Mouse (Mus musculus): Measurements from ENCODE around the gene Ikbip. TPM values are rescaled to one million over a fixed set of nuclear protein-coding genes. Genes with fewer than 3 reads are reported as not detected.

Gene Ikbip
- polyA plus RNA-seq, 1 experiment from 2014 or later = 17.7 TPM

DNA sequence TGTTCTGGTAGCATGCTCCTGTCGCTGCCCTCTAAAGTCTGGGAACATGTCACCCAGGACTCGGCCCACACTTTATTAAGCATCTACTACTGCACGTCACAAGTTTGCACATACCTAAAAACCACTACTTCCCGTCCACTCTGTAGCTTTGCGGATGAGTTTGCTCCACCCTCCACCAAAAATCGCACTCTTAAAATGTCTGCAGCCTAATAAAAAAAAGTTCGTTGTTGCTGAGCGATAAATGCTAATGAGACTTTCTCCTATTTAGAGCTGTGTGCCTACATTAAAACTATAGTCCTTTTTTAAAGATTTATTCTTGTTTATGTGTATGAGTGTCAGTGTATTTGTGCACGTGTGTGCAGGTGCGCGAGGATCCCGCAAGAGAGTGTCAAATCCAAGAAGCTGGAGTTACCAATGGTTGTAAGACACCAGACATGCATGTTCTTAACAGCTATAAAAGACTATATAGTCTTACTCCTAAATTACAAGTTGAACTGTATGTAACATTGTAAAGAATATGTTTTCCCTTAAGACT is 720 bp downstream of the Ikbip start:
- 47% methylated on average over 12 of the region's 12 CpGs for whole genome bisulfite sequencing
- peak overlapping the region; percentile 57 for H3K9ac ChIP-seq
- H3K36me3 ChIP-seq (replicated peaks) = no peaks in the 10 kb centered on the region
- peak overlapping the region; percentile 77 for H3K4me2 ChIP-seq
- peak overlapping the region; percentile 97 for H3K4me3 ChIP-seq
- no peaks in the 10 kb centered on the region for H3K9me3 ChIP-seq
- no peaks in the 10 kb centered on the region for H3K27me3 ChIP-seq (replicated peaks)
- H3K4me1 ChIP-seq = peaks cover 16% of the 10 kb centered on the region
- ATAC-seq (replicated peaks) = no peak
- H3K27ac ChIP-seq = peak overlapping the region; percentile 91

DNA sequence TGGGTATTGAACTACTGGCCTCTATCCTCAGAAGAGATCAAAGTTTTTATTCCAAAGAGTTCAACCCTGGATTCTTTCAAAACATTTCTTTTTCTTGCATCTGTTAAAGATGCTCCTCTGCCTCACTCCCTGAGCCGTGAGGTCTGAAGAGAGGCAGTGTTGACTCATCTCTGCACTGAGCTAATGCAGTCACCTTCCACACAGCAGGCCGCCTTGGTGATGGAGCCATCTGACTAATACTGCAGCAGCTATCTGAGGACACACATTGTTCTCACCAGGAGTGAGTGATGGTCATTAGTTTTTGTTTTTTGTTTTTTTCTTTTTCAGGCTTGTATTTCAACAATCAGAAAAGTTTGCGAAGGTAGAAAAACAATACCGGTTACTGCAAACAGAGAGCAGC is 10.1 kb downstream of the Ikbip start:
- Histone ChIP-seq H3K4me2 (no peak overlapping the region), H3K9me3 (no peaks in the 10 kb centered on the region), H3K9ac (no peak overlapping the region), H3K27me3 (replicated peaks) (no peaks in the 10 kb centered on the region), H3K36me3 (replicated peaks) (no peaks in the 10 kb centered on the region), H3K4me3 (no peak overlapping the region), H3K27ac (no peak overlapping the region), H3K4me1 (no peaks in the 10 kb centered on the region)
- ATAC-seq (replicated peaks) = no peak
- 89% methylated on average over 4 of the region's 4 CpGs for WGBS

- Histone ChIP-seq H3K36me3 (replicated peaks) (no peaks in the 10 kb centered on the region), H3K4me3 (no peak overlapping the region), H3K9me3 (no peaks in the 10 kb centered on the region), H3K27me3 (replicated peaks) (no peaks in the 10 kb centered on the region), H3K4me1 (no peaks in the 10 kb centered on the region), H3K9ac (no peak overlapping the region), H3K4me2 (no peak overlapping the region), H3K27ac (no peak overlapping the region)
- ATAC-seq (replicated peaks) = no peak
- WGBS = 91% methylated on average over 15 of the region's 15 CpGs
Observed at GRCm38 (mm10) chr10:91094251-91095104, 11.7 kb downstream of the Ikbip start.

DNA sequence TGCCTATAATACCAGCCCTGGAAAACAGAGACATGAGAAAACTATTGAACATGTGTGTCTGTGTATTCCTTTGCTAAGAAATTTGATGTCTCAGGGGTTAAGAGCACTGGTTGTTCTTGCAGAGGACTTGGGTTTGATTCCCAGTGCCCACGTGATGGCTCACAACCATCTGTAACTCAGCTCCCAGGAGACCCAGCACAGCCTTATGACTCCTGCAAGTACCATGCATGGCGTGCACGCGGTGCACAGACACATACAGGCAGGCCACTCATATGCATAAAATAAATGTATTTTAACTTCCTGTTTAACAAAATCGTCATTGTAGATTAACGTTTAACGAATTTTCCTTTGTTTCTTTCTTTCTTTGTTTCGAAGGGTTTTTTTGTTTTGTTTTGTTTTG is 15.3 kb downstream of the Ikbip start:
- no peaks in the 10 kb centered on the region for H3K27me3 ChIP-seq (replicated peaks)
- no peak for ATAC-seq (replicated peaks)
- no peak overlapping the region for H3K4me2 ChIP-seq
- no peak overlapping the region for H3K4me3 ChIP-seq
- no peak overlapping the region for H3K9ac ChIP-seq
- H3K27ac ChIP-seq = no peak overlapping the region
- H3K9me3 ChIP-seq = no peaks in the 10 kb centered on the region
- no peaks in the 10 kb centered on the region for H3K4me1 ChIP-seq
- WGBS = 94% methylated on average over 8 of the region's 8 CpGs
- H3K36me3 ChIP-seq (replicated peaks) = 0 out of 2 replicates have a peak, but pooled peaks cover 3% of the 10 kb centered on the region

DNA sequence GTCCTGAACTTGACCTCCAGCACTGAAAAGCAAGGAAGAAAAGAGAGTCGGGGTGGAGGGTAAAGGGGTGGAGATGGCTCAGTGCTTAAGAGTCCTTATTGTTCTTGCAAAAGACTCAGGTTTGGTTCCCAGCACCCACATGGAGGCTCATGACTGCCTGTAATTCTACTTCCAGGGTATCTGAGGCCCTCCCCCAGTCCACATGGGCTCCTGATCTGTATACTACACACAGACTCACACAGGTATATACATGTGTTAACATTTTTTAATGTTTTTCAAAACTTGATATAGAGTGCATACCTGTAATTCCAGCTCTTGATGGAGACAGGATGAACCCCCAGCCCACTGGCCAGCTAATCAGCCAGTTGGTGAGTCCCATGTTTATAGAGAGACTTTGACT is 17.4 kb downstream of the Ikbip start:
- H3K4me2 ChIP-seq = no peak overlapping the region
- WGBS = 79% methylated on average over 1 of the region's 1 CpGs
- 0 out of 2 replicates have a peak, but pooled peaks cover 3% of the 10 kb centered on the region for H3K36me3 ChIP-seq (replicated peaks)
- H3K27ac ChIP-seq = no peak overlapping the region
- no peaks in the 10 kb centered on the region for H3K4me1 ChIP-seq
- H3K9me3 ChIP-seq = no peaks in the 10 kb centered on the region
- H3K27me3 ChIP-seq (replicated peaks) = no peaks in the 10 kb centered on the region
- no peak overlapping the region for H3K9ac ChIP-seq
- H3K4me3 ChIP-seq = no peak overlapping the region
- no peak for ATAC-seq (replicated peaks)

- Histone ChIP-seq H3K9ac (no peak overlapping the region), H3K36me3 (replicated peaks) (0 out of 2 replicates have a peak, but pooled peaks cover 3% of the 10 kb centered on the region), H3K27ac (no peak overlapping the region), H3K27me3 (replicated peaks) (no peaks in the 10 kb centered on the region), H3K4me2 (no peak overlapping the region), H3K4me1 (no peaks in the 10 kb centered on the region), H3K4me3 (no peak overlapping the region), H3K9me3 (no peaks in the 10 kb centered on the region)
- 94% methylated on average over 25 of the region's 25 CpGs for WGBS
- ATAC-seq (replicated peaks) = no peak
Observed at GRCm38 (mm10) chr10:91101936-91102335, 19.2 kb downstream of the Ikbip start.

DNA sequence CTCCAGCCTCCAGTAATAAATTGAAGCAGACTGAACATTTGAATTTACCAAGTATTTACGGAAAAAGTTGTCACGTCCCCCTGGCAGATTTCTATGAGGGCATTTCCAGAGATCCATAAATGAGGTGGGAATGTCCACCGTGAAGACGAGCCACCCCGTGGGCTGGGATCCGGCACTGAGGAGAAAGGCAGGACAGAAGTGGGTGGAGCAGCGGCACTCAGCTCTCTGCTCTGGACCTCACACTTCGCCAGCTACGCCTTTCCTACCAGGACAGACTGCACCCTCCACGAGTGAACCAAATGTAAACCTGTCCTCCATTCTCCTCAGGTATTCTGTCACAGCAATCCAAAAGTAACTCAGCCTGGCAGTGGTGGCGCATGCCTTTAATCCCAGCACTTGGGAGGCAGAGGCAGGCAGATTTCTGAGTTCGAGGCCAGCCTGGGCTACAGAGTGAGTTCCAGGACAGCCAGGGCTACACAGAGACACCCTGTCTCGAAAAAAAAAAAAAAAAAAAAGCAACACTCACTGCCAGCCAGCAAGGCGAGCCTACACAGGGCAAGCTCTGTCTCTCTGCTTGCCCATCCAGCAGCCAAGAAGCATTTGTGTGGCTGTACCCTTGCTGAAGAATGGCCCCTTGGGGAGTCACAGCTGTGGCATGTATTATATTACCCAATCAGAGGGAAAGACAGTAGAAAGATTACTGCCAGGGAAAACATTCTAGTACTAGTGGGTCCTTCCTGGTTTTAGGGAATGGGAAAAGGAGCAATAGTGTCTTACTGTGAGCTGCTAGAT is 20.3 kb downstream of the Ikbip start:
- Histone ChIP-seq H3K4me3 (no peak overlapping the region), H3K27ac (no peak overlapping the region), H3K36me3 (replicated peaks) (0 out of 2 replicates have a peak, but pooled peaks cover 3% of the 10 kb centered on the region), H3K27me3 (replicated peaks) (no peaks in the 10 kb centered on the region), H3K4me1 (no peaks in the 10 kb centered on the region), H3K9me3 (no peaks in the 10 kb centered on the region), H3K9ac (no peak overlapping the region), H3K4me2 (no peak overlapping the region)
- 89% methylated on average over 14 of the region's 14 CpGs for WGBS
- no peak for ATAC-seq (replicated peaks)

DNA sequence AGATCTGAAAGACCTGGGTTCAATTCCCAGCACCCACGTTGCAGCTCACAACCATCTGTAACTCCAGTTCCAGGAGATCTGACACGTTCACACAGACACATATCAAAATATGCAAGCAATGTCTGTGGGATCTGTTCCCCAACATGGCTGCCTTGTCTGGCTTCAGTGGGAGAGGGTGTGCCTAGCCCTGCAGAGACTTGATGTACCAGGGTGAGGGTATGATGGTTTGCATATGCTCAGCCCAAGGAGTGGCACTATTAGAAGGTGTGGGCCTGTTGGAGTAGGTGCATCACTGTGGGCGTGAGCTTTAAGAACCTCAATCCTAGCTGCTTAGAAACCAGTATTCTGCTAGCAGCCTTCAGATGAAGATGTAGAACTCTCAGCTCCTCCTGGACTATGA is 23.2 kb downstream of the Ikbip start:
- Histone ChIP-seq H3K4me2 (no peak overlapping the region), H3K9ac (no peak overlapping the region), H3K9me3 (no peaks in the 10 kb centered on the region), H3K4me1 (no peaks in the 10 kb centered on the region), H3K27ac (no peak overlapping the region), H3K27me3 (replicated peaks) (no peaks in the 10 kb centered on the region), H3K36me3 (replicated peaks) (0 out of 2 replicates have a peak, but pooled peaks cover 3% of the 10 kb centered on the region), H3K4me3 (no peak overlapping the region)
- no peak for ATAC-seq (replicated peaks)
- 91% methylated on average over 3 of the region's 3 CpGs for WGBS

- no peak overlapping the region for H3K4me3 ChIP-seq
- H3K9ac ChIP-seq = no peak overlapping the region
- no peaks in the 10 kb centered on the region for H3K27me3 ChIP-seq (replicated peaks)
- no peak overlapping the region for H3K4me2 ChIP-seq
- H3K36me3 ChIP-seq (replicated peaks) = peaks cover 29% of the 10 kb centered on the region
- no peaks in the 10 kb centered on the region for H3K4me1 ChIP-seq
- H3K27ac ChIP-seq = no peak overlapping the region
- ATAC-seq (replicated peaks) = no peak
- H3K9me3 ChIP-seq = no peaks in the 10 kb centered on the region
- 83% methylated on average over 4 of the region's 4 CpGs for WGBS
Observed at GRCm38 (mm10) chr10:91109841-91110240, 27.1 kb downstream of the Ikbip start.

DNA sequence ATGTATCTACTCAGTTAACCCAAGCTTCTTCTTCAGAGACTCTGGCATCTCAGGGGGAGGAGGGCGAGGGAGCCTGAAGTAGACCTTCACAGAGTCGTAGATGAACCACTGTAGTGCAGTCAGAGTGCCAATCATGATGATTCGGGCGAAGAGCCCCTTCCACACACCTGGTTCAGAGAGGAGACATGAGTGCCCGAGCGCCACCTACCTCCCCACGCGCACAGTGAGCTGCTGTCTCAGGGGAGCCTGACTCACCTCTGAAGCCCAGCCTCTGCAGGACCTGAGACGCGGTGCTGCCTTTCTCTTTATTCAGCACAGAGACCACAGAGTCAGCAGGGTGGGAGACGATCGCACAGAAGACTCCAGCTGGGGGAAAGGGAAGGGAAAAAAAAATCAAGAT is 34.2 kb downstream of the Ikbip start:
- H3K4me3 ChIP-seq = no peak overlapping the region
- H3K36me3 ChIP-seq (replicated peaks) = peaks cover 67% of the 10 kb centered on the region
- H3K4me2 ChIP-seq = no peak overlapping the region
- no peaks in the 10 kb centered on the region for H3K27me3 ChIP-seq (replicated peaks)
- no peak overlapping the region for H3K27ac ChIP-seq
- no peaks in the 10 kb centered on the region for H3K9me3 ChIP-seq
- WGBS = 92% methylated on average over 12 of the region's 12 CpGs
- H3K9ac ChIP-seq = no peak overlapping the region
- ATAC-seq (replicated peaks) = no peak
- H3K4me1 ChIP-seq = peaks cover 7% of the 10 kb centered on the region

DNA sequence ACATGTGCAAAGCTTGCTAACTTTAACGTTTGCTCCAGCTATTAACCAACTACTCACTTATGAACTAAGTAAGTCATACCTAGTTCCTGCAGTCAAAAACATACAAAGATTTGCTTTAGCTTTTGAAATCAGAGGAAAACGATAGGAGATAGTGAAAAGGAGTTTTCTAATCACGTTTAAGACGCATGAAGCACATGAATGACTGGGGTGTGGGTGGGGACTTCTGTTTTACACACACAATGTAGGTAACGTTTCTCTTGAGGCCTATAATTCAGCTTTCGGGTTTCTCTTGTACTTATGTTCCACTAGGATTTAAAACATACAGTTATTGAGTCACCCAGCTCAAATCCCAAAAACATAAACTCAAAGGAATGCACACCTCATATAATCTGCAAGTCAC is 39.9 kb downstream of the Ikbip start:
- 44% methylated on average over 6 of the region's 6 CpGs for WGBS
- H3K27ac ChIP-seq = no peak overlapping the region
- peak overlapping the region; percentile 96 for H3K9ac ChIP-seq
- peak overlapping the region; percentile 82 for H3K4me3 ChIP-seq
- peak overlapping the region; percentile 71 for H3K4me2 ChIP-seq
- no peaks in the 10 kb centered on the region for H3K9me3 ChIP-seq
- ATAC-seq (replicated peaks) = no peak
- peaks cover 18% of the 10 kb centered on the region for H3K36me3 ChIP-seq (replicated peaks)
- H3K27me3 ChIP-seq (replicated peaks) = no peaks in the 10 kb centered on the region
- peaks cover 23% of the 10 kb centered on the region for H3K4me1 ChIP-seq

DNA sequence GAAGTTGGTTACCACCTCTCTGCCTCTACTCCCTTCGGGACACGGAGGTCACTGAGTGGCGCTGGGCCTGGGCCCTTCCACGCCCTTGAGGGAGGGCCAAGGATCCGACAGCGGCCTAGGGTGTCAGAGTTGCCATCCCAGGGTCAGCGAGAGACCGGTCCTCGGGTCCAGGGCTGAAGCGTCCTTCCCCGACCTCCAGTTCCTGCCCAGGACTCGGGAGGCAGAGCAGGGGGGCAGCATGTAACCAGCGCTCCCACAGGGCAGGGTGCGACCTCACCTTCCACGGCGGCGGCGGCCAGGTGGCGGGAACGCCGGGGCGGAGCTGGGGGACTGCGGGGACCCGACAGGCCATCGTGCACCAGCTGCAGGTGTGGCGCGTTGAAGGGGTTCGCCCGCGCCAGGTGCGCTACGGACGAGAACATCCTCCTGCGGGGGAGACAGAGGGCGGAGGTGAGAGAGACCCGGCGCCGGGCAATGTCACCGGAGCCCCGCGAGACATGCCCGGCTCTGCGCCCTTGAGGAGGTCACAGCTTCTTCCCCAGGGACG is 40.6 kb downstream of the Ikbip start:
- Histone ChIP-seq H3K4me1 (peaks cover 23% of the 10 kb centered on the region), H3K27me3 (replicated peaks) (no peaks in the 10 kb centered on the region), H3K36me3 (replicated peaks) (peaks cover 11% of the 10 kb centered on the region), H3K9me3 (no peaks in the 10 kb centered on the region), H3K9ac (peak overlapping the region; percentile 96), H3K27ac (peak overlapping the region; percentile 93), H3K4me2 (peak overlapping the region; percentile 71), H3K4me3 (peak overlapping the region; percentile 82)
- ATAC-seq (replicated peaks) = peak; percentile 40
- WGBS = under 1% methylated on average over 38 of the region's 44 CpGs

All from midbrain, embryonic 15.5 days (tissue).